Mouse (Mus musculus): ENCODE data around the gene Nprl3. TPM values are rescaled to one million over a fixed set of nuclear protein-coding genes. Genes with fewer than 3 reads are reported as not detected.

Nprl3 gene
- polyA plus RNA-seq, 1 experiment, result 5.8 TPM

- Histone ChIP-seq H3K27me3 (ENCODE audit: control insufficient read depth) (peaks cover 11% of the 10 kb centered on the region), H3K4me1 (ENCODE audit: control insufficient read depth) (peaks cover 30% of the 10 kb centered on the region), H3K9me3 (ENCODE audit: control insufficient read depth, low read length) (no peaks in the 10 kb centered on the region), H3K36me3 (ENCODE audit: control insufficient read depth) (no peaks in the 10 kb centered on the region), H3K4me3 (replicated peaks) (no peak overlapping the region)
- no peak for TF ChIP-seq GATA1 (IDR thresholded peaks at IDR 0.05; ENCODE audit: low read length)
- TF ChIP-seq TAL1 (IDR thresholded peaks at IDR 0.05; ENCODE audit: low read length), result no peak
Measured at GRCm38 (mm10) chr11:32197766-32198165, 69.7 kb downstream of the Nprl3 start.

GRCm38 (mm10) chr11:32196727-32197126 is 70.8 kb downstream of the Nprl3 start:
- H3K9me3 ChIP-seq (ENCODE audit: control insufficient read depth, low read length), result no peaks in the 10 kb centered on the region
- H3K4me3 ChIP-seq (replicated peaks), result no peak overlapping the region
- peaks cover 30% of the 10 kb centered on the region for H3K4me1 ChIP-seq (ENCODE audit: control insufficient read depth)
- TF ChIP-seq TAL1 (IDR thresholded peaks at IDR 0.05; ENCODE audit: low read length) (no peak), GATA1 (IDR thresholded peaks at IDR 0.05; ENCODE audit: low read length) (no peak)
- peaks cover 9% of the 10 kb centered on the region for H3K27me3 ChIP-seq (ENCODE audit: control insufficient read depth)
- no peaks in the 10 kb centered on the region for H3K36me3 ChIP-seq (ENCODE audit: control insufficient read depth)

- TF ChIP-seq TAL1 (IDR thresholded peaks at IDR 0.05; ENCODE audit: low read length), result no peak
- no peak for TF ChIP-seq GATA1 (IDR thresholded peaks at IDR 0.05; ENCODE audit: low read length)
- no peaks in the 10 kb centered on the region for H3K9me3 ChIP-seq (ENCODE audit: control insufficient read depth, low read length)
- no peak overlapping the region for H3K4me3 ChIP-seq (replicated peaks)
- peaks cover 30% of the 10 kb centered on the region for H3K4me1 ChIP-seq (ENCODE audit: control insufficient read depth)
- H3K27me3 ChIP-seq (ENCODE audit: control insufficient read depth), result peaks cover 9% of the 10 kb centered on the region
- H3K36me3 ChIP-seq (ENCODE audit: control insufficient read depth), result no peaks in the 10 kb centered on the region
Measured at GRCm38 (mm10) chr11:32195867-32196540, 71.5 kb downstream of the Nprl3 start.

GRCm38 (mm10) chr11:32194626-32195025 is 72.9 kb downstream of the Nprl3 start:
- peaks cover 20% of the 10 kb centered on the region for H3K4me1 ChIP-seq (ENCODE audit: control insufficient read depth)
- TF ChIP-seq TAL1 (IDR thresholded peaks at IDR 0.05; ENCODE audit: low read length), result no peak
- no peak for TF ChIP-seq GATA1 (IDR thresholded peaks at IDR 0.05; ENCODE audit: low read length)
- no peaks in the 10 kb centered on the region for H3K36me3 ChIP-seq (ENCODE audit: control insufficient read depth)
- H3K4me3 ChIP-seq (replicated peaks), result no peak overlapping the region
- H3K27me3 ChIP-seq (ENCODE audit: control insufficient read depth), result peaks cover 9% of the 10 kb centered on the region
- H3K9me3 ChIP-seq (ENCODE audit: control insufficient read depth, low read length), result no peaks in the 10 kb centered on the region

- H3K9me3 ChIP-seq (ENCODE audit: control insufficient read depth, low read length), result no peaks in the 10 kb centered on the region
- no peak overlapping the region for H3K4me3 ChIP-seq (replicated peaks)
- H3K4me1 ChIP-seq (ENCODE audit: control insufficient read depth), result peaks cover 16% of the 10 kb centered on the region
- TF ChIP-seq GATA1 (IDR thresholded peaks at IDR 0.05; ENCODE audit: low read length), result no peak
- no peaks in the 10 kb centered on the region for H3K36me3 ChIP-seq (ENCODE audit: control insufficient read depth)
- H3K27me3 ChIP-seq (ENCODE audit: control insufficient read depth), result peaks cover 9% of the 10 kb centered on the region
Measured at GRCm38 (mm10) chr11:32194086-32194485, 73.4 kb downstream of the Nprl3 start.

GRCm38 (mm10) chr11:32193156-32193555 is 74.4 kb downstream of the Nprl3 start:
- Histone ChIP-seq H3K36me3 (ENCODE audit: control insufficient read depth) (no peaks in the 10 kb centered on the region), H3K27me3 (ENCODE audit: control insufficient read depth) (peaks cover 9% of the 10 kb centered on the region), H3K4me3 (replicated peaks) (no peak overlapping the region), H3K9me3 (ENCODE audit: control insufficient read depth, low read length) (no peaks in the 10 kb centered on the region), H3K4me1 (ENCODE audit: control insufficient read depth) (peaks cover 14% of the 10 kb centered on the region)
- TF ChIP-seq TAL1 (IDR thresholded peaks at IDR 0.05; ENCODE audit: low read length), result no peak
- no peak for TF ChIP-seq GATA1 (IDR thresholded peaks at IDR 0.05; ENCODE audit: low read length)

- Histone ChIP-seq H3K27me3 (ENCODE audit: control insufficient read depth) (peaks cover 3% of the 10 kb centered on the region; the same call in 1 of the 2 replicates), H3K36me3 (ENCODE audit: control insufficient read depth) (no peaks in the 10 kb centered on the region), H3K9me3 (ENCODE audit: control insufficient read depth, low read length) (peaks cover 2% of the 10 kb centered on the region; the same call in 1 of the 2 replicates), H3K4me3 (replicated peaks) (no peak overlapping the region), H3K4me1 (ENCODE audit: control insufficient read depth) (no peaks in the 10 kb centered on the region; the same call in 1 of the 2 replicates)
- no peak for TF ChIP-seq GATA1 (IDR thresholded peaks at IDR 0.05; ENCODE audit: low read length)
- TF ChIP-seq TAL1 (IDR thresholded peaks at IDR 0.05; ENCODE audit: low read length), result no peak
Measured at GRCm38 (mm10) chr11:32190603-32191110, 76.8 kb downstream of the Nprl3 start.

GRCm38 (mm10) chr11:32190119-32190518 is 77.4 kb downstream of the Nprl3 start:
- H3K4me3 ChIP-seq (replicated peaks), result no peak overlapping the region
- H3K4me1 ChIP-seq (ENCODE audit: control insufficient read depth), result no peaks in the 10 kb centered on the region
- peaks cover 2% of the 10 kb centered on the region; the same call in 1 of the 2 replicates for H3K9me3 ChIP-seq (ENCODE audit: control insufficient read depth, low read length)
- TF ChIP-seq TAL1 (IDR thresholded peaks at IDR 0.05; ENCODE audit: low read length), result no peak
- no peak for TF ChIP-seq GATA1 (IDR thresholded peaks at IDR 0.05; ENCODE audit: low read length)
- H3K27me3 ChIP-seq (ENCODE audit: control insufficient read depth), result peaks cover 4% of the 10 kb centered on the region; the same call in 1 of the 2 replicates
- H3K36me3 ChIP-seq (ENCODE audit: control insufficient read depth), result no peaks in the 10 kb centered on the region

- Histone ChIP-seq H3K9me3 (ENCODE audit: control insufficient read depth, low read length) (peaks cover 2% of the 10 kb centered on the region; the same call in 1 of the 2 replicates), H3K27me3 (ENCODE audit: control insufficient read depth) (peaks cover 3% of the 10 kb centered on the region; the same call in 1 of the 2 replicates), H3K4me1 (ENCODE audit: control insufficient read depth) (no peaks in the 10 kb centered on the region), H3K4me3 (replicated peaks) (no peak overlapping the region), H3K36me3 (ENCODE audit: control insufficient read depth) (no peaks in the 10 kb centered on the region)
- TF ChIP-seq TAL1 (IDR thresholded peaks at IDR 0.05; ENCODE audit: low read length) (no peak), GATA1 (IDR thresholded peaks at IDR 0.05; ENCODE audit: low read length) (no peak)
Measured at GRCm38 (mm10) chr11:32189434-32189833, 78.1 kb downstream of the Nprl3 start.

Data from erythroblast, embryonic 14.5 days (primary cell).